Mouse (Mus musculus): ENCODE data around the gene Crot. TPM values are rescaled to one million over a fixed set of nuclear protein-coding genes. Genes with fewer than 3 reads are reported as not detected.
"Not testable (repeated sequence)": the region's sequence is repeated elsewhere in the genome, so short reads cannot be mapped to it uniquely, and the experiment has no call there.

The Crot gene
- total RNA-seq (2017), result 44.1 and 51.0 TPM in 2 replicates

GRCm38 (mm10) chr5:8996686-8997512 is at the start of gene Crot:
Crot (minus strand) TSS chr5:8997324.
- peak; percentile 93 for ATAC-seq (replicated peaks; ENCODE audit: low read depth, poor library complexity, severe bottlenecking)

GRCm38 (mm10) chr5:9045904-9046303 is 48.8 kb upstream of the Crot start:
- no peak for ATAC-seq (replicated peaks; ENCODE audit: low read depth, poor library complexity, severe bottlenecking)

GRCm38 (mm10) chr5:9044821-9045220 is 47.7 kb upstream of the Crot start:
- ATAC-seq (replicated peaks; ENCODE audit: low read depth, poor library complexity, severe bottlenecking), result no peak

GRCm38 (mm10) chr5:9043582-9044267 is 46.6 kb upstream of the Crot start:
- no peak for ATAC-seq (replicated peaks; ENCODE audit: low read depth, poor library complexity, severe bottlenecking)

GRCm38 (mm10) chr5:9042721-9043416 is 45.7 kb upstream of the Crot start:
- ATAC-seq (replicated peaks; ENCODE audit: low read depth, poor library complexity, severe bottlenecking), result no peak

- ATAC-seq (replicated peaks; ENCODE audit: low read depth, poor library complexity, severe bottlenecking), result no peak
Observed at GRCm38 (mm10) chr5:9040665-9041215, 43.6 kb upstream of the Crot start.

GRCm38 (mm10) chr5:9039978-9040377 is 42.9 kb upstream of the Crot start:
- no peak for ATAC-seq (replicated peaks; ENCODE audit: low read depth, poor library complexity, severe bottlenecking)

GRCm38 (mm10) chr5:9037292-9037691 is 40.2 kb upstream of the Crot start:
- ATAC-seq (replicated peaks; ENCODE audit: low read depth, poor library complexity, severe bottlenecking), result peak; percentile 87

- ATAC-seq (replicated peaks; ENCODE audit: low read depth, poor library complexity, severe bottlenecking), result no peak
Observed at GRCm38 (mm10) chr5:9035457-9035856, 38.3 kb upstream of the Crot start.

- no peak for ATAC-seq (replicated peaks; ENCODE audit: low read depth, poor library complexity, severe bottlenecking)
Observed at GRCm38 (mm10) chr5:9034535-9034934, 37.4 kb upstream of the Crot start.

GRCm38 (mm10) chr5:9033843-9034242 is 36.7 kb upstream of the Crot start:
- ATAC-seq (replicated peaks; ENCODE audit: low read depth, poor library complexity, severe bottlenecking), result no peak

GRCm38 (mm10) chr5:9032641-9033040 is 35.5 kb upstream of the Crot start:
- peak; percentile 68 for ATAC-seq (replicated peaks; ENCODE audit: low read depth, poor library complexity, severe bottlenecking)

- no peak for ATAC-seq (replicated peaks; ENCODE audit: low read depth, poor library complexity, severe bottlenecking)
Observed at GRCm38 (mm10) chr5:9032101-9032590, 35.0 kb upstream of the Crot start.

GRCm38 (mm10) chr5:9028266-9028841 is 31.2 kb upstream of the Crot start:
- ATAC-seq (replicated peaks; ENCODE audit: low read depth, poor library complexity, severe bottlenecking), result no peak

GRCm38 (mm10) chr5:9015352-9015751 is 18.2 kb upstream of the Crot start:
- peak; percentile 73 for ATAC-seq (replicated peaks; ENCODE audit: low read depth, poor library complexity, severe bottlenecking)

GRCm38 (mm10) chr5:9014774-9015173 is 17.6 kb upstream of the Crot start:
- ATAC-seq (replicated peaks; ENCODE audit: low read depth, poor library complexity, severe bottlenecking), result peak; percentile 69

- ATAC-seq (replicated peaks; ENCODE audit: low read depth, poor library complexity, severe bottlenecking), result no peak
Observed at GRCm38 (mm10) chr5:9011374-9011773, 14.2 kb upstream of the Crot start.

- ATAC-seq (replicated peaks; ENCODE audit: low read depth, poor library complexity, severe bottlenecking), result no peak
Observed at GRCm38 (mm10) chr5:9010166-9010565, 13.0 kb upstream of the Crot start.

GRCm38 (mm10) chr5:9006585-9006984 is 9.5 kb upstream of the Crot start:
- not testable (repeated sequence) for ATAC-seq (replicated peaks; ENCODE audit: low read depth, poor library complexity, severe bottlenecking)

GRCm38 (mm10) chr5:9000006-9000405 is 2.9 kb upstream of the Crot start:
- not testable (repeated sequence) for ATAC-seq (replicated peaks; ENCODE audit: low read depth, poor library complexity, severe bottlenecking)

Measured in common myeloid progenitor, adult 5-6 weeks (primary cell).